Mouse (Mus musculus): ENCODE measurements around the gene Tex26. TPM values are rescaled to one million over a fixed set of nuclear protein-coding genes. Genes with fewer than 3 reads are reported as not detected.

The Tex26 gene
- polyA plus RNA-seq, 1 experiment = not detected

GRCm38 (mm10) chr5:149481920-149482319 is 42.5 kb downstream of the Tex26 start:
- TF ChIP-seq FLI1 (IDR thresholded peaks at IDR 0.05; ENCODE audit: low read length) (no peak), GATA1 (IDR thresholded peaks at IDR 0.05; ENCODE audit: borderline replicate concordance, low read length) (no peak)
- no peak overlapping the region for H3K4me3 ChIP-seq (replicated peaks)
- H3K27me3 ChIP-seq (replicated peaks) = peaks cover 2% of the 10 kb centered on the region
- H3K36me3 ChIP-seq (replicated peaks; ENCODE audit: low read length) = no peaks in the 10 kb centered on the region
- H3K9me3 ChIP-seq = peaks cover 18% of the 10 kb centered on the region
- H3K4me1 ChIP-seq = no peaks in the 10 kb centered on the region

- Histone ChIP-seq H3K4me1 (no peaks in the 10 kb centered on the region), H3K9me3 (peaks cover 10% of the 10 kb centered on the region), H3K36me3 (replicated peaks; ENCODE audit: low read length) (no peaks in the 10 kb centered on the region), H3K4me3 (replicated peaks) (no peak overlapping the region), H3K27me3 (replicated peaks) (peaks cover 2% of the 10 kb centered on the region)
- TF ChIP-seq GATA1 (IDR thresholded peaks at IDR 0.05; ENCODE audit: borderline replicate concordance, low read length) = no peak
- no peak for TF ChIP-seq FLI1 (IDR thresholded peaks at IDR 0.05; ENCODE audit: low read length)
Observed at GRCm38 (mm10) chr5:149483321-149484052, 44.0 kb downstream of the Tex26 start.

GRCm38 (mm10) chr5:149484270-149484669 is 44.8 kb downstream of the Tex26 start:
- H3K27me3 ChIP-seq (replicated peaks) = peaks cover 4% of the 10 kb centered on the region
- no peaks in the 10 kb centered on the region for H3K4me1 ChIP-seq
- H3K36me3 ChIP-seq (replicated peaks; ENCODE audit: low read length) = no peaks in the 10 kb centered on the region
- no peak for TF ChIP-seq FLI1 (IDR thresholded peaks at IDR 0.05; ENCODE audit: low read length)
- TF ChIP-seq GATA1 (IDR thresholded peaks at IDR 0.05; ENCODE audit: borderline replicate concordance, low read length) = no peak
- H3K4me3 ChIP-seq (replicated peaks) = no peak overlapping the region
- H3K9me3 ChIP-seq = peaks cover 15% of the 10 kb centered on the region

- peaks cover 4% of the 10 kb centered on the region for H3K27me3 ChIP-seq (replicated peaks)
- peaks cover 21% of the 10 kb centered on the region for H3K9me3 ChIP-seq
- H3K4me1 ChIP-seq = no peaks in the 10 kb centered on the region
- TF ChIP-seq GATA1 (IDR thresholded peaks at IDR 0.05; ENCODE audit: borderline replicate concordance, low read length) = no peak
- TF ChIP-seq FLI1 (IDR thresholded peaks at IDR 0.05; ENCODE audit: low read length) = no peak
- no peaks in the 10 kb centered on the region for H3K36me3 ChIP-seq (replicated peaks; ENCODE audit: low read length)
- no peak overlapping the region for H3K4me3 ChIP-seq (replicated peaks)
Observed at GRCm38 (mm10) chr5:149485447-149485846, 46.0 kb downstream of the Tex26 start.

GRCm38 (mm10) chr5:149488360-149489021 is 49.0 kb downstream of the Tex26 start:
- no peaks in the 10 kb centered on the region for H3K36me3 ChIP-seq (replicated peaks; ENCODE audit: low read length)
- peaks cover 4% of the 10 kb centered on the region for H3K27me3 ChIP-seq (replicated peaks)
- TF ChIP-seq GATA1 (IDR thresholded peaks at IDR 0.05; ENCODE audit: borderline replicate concordance, low read length) = no peak
- no peak for TF ChIP-seq FLI1 (IDR thresholded peaks at IDR 0.05; ENCODE audit: low read length)
- H3K4me3 ChIP-seq (replicated peaks) = no peak overlapping the region
- H3K4me1 ChIP-seq = no peaks in the 10 kb centered on the region
- peaks cover 38% of the 10 kb centered on the region for H3K9me3 ChIP-seq

GRCm38 (mm10) chr5:149489136-149489535 is 49.7 kb downstream of the Tex26 start:
- peaks cover 42% of the 10 kb centered on the region for H3K9me3 ChIP-seq
- no peaks in the 10 kb centered on the region for H3K4me1 ChIP-seq
- TF ChIP-seq GATA1 (IDR thresholded peaks at IDR 0.05; ENCODE audit: borderline replicate concordance, low read length) = no peak
- TF ChIP-seq FLI1 (IDR thresholded peaks at IDR 0.05; ENCODE audit: low read length) = no peak
- H3K4me3 ChIP-seq (replicated peaks) = no peak overlapping the region
- H3K36me3 ChIP-seq (replicated peaks; ENCODE audit: low read length) = no peaks in the 10 kb centered on the region
- peaks cover 4% of the 10 kb centered on the region for H3K27me3 ChIP-seq (replicated peaks)

GRCm38 (mm10) chr5:149490275-149490674 is 50.8 kb downstream of the Tex26 start:
- TF ChIP-seq FLI1 (IDR thresholded peaks at IDR 0.05; ENCODE audit: low read length) = no peak
- no peak for TF ChIP-seq GATA1 (IDR thresholded peaks at IDR 0.05; ENCODE audit: borderline replicate concordance, low read length)
- no peak overlapping the region for H3K4me3 ChIP-seq (replicated peaks)
- H3K36me3 ChIP-seq (replicated peaks; ENCODE audit: low read length) = no peaks in the 10 kb centered on the region
- no peaks in the 10 kb centered on the region for H3K4me1 ChIP-seq
- H3K27me3 ChIP-seq (replicated peaks) = peaks cover 2% of the 10 kb centered on the region
- peaks cover 42% of the 10 kb centered on the region for H3K9me3 ChIP-seq

GRCm38 (mm10) chr5:149495655-149496054 is 56.2 kb downstream of the Tex26 start:
- H3K4me3 ChIP-seq (replicated peaks) = no peak overlapping the region
- H3K27me3 ChIP-seq (replicated peaks) = peaks cover 1% of the 10 kb centered on the region
- H3K9me3 ChIP-seq = peaks cover 35% of the 10 kb centered on the region
- H3K4me1 ChIP-seq = no peaks in the 10 kb centered on the region
- H3K36me3 ChIP-seq (replicated peaks; ENCODE audit: low read length) = no peaks in the 10 kb centered on the region
- TF ChIP-seq GATA1 (IDR thresholded peaks at IDR 0.05; ENCODE audit: borderline replicate concordance, low read length) = no peak
- no peak for TF ChIP-seq FLI1 (IDR thresholded peaks at IDR 0.05; ENCODE audit: low read length)

GRCm38 (mm10) chr5:149496401-149497066 is 57.1 kb downstream of the Tex26 start:
- no peak overlapping the region for H3K4me3 ChIP-seq (replicated peaks)
- peaks cover 32% of the 10 kb centered on the region for H3K9me3 ChIP-seq
- TF ChIP-seq FLI1 (IDR thresholded peaks at IDR 0.05; ENCODE audit: low read length) (no peak), GATA1 (IDR thresholded peaks at IDR 0.05; ENCODE audit: borderline replicate concordance, low read length) (no peak)
- no peaks in the 10 kb centered on the region for H3K4me1 ChIP-seq
- peaks cover 1% of the 10 kb centered on the region for H3K27me3 ChIP-seq (replicated peaks)
- no peaks in the 10 kb centered on the region for H3K36me3 ChIP-seq (replicated peaks; ENCODE audit: low read length)

- H3K4me3 ChIP-seq (replicated peaks) = no peak overlapping the region
- TF ChIP-seq FLI1 (IDR thresholded peaks at IDR 0.05; ENCODE audit: low read length) (no peak), GATA1 (IDR thresholded peaks at IDR 0.05; ENCODE audit: borderline replicate concordance, low read length) (no peak)
- no peaks in the 10 kb centered on the region for H3K4me1 ChIP-seq
- no peaks in the 10 kb centered on the region for H3K36me3 ChIP-seq (replicated peaks; ENCODE audit: low read length)
- peaks cover 17% of the 10 kb centered on the region for H3K9me3 ChIP-seq
- peaks cover 4% of the 10 kb centered on the region for H3K27me3 ChIP-seq (replicated peaks)
Observed at GRCm38 (mm10) chr5:149499936-149500335, 60.5 kb downstream of the Tex26 start.

Measured in megakaryocyte, embryonic 14.5 days (primary cell).